Mouse (Mus musculus) heart, adult 2 months (tissue): ENCODE data around the gene Naglu. TPM values are rescaled to one million over a fixed set of nuclear protein-coding genes. Genes with fewer than 3 reads are reported as not detected.

Experiments used
- DNase-seq, 2 experiments: peaks; one replicate each; pipeline ENCODE4 v3.0.0; 2021
- H3K27ac ChIP-seq: fragments of 200-600 bp; 2 replicates; pipeline ENCODE4 v1.8.1; 2022
- H3K27me3 ChIP-seq: fragments of 200-500 bp; 2 replicates; pipeline ENCODE4 v1.6.1; 2012; ENCODE audit warnings: mild to moderate bottlenecking, low read length, inconsistent platforms, mixed read lengths; ENCODE audit not compliant: control insufficient read depth, insufficient read depth
- H3K36me3 ChIP-seq: fragments of 200-500 bp; 2 replicates; pipeline ENCODE4 v1.6.1; 2012; ENCODE audit warnings: low read length, inconsistent platforms; ENCODE audit not compliant: control insufficient read depth, insufficient read depth
- H3K4me1 ChIP-seq: fragments of 200-500 bp; 2 replicates; pipeline ENCODE4 v1.6.1; 2011; ENCODE audit warnings: low read length; ENCODE audit not compliant: control insufficient read depth, insufficient read depth
- H3K4me3 ChIP-seq: fragments of 200-600 bp; 2 replicates; pipeline ENCODE4 v1.8.1; 2022
- H3K79me2 ChIP-seq: fragments of 200-500 bp; replicated peaks from 2 replicates; pipeline ENCODE4 v1.6.1; 2012; ENCODE audit warnings: mild to moderate bottlenecking, inconsistent platforms, low read length, moderate library complexity, mixed read lengths; ENCODE audit not compliant: control insufficient read depth, insufficient read depth
- H3K9ac ChIP-seq: fragments of 200-500 bp; 2 replicates; pipeline ENCODE4 v1.6.1; 2012; ENCODE audit warnings: low read depth, mild to moderate bottlenecking, control low read depth, inconsistent platforms, low read length, mixed read lengths
- CTCF ChIP-seq: fragments of 200-600 bp; IDR thresholded peaks from 2 replicates; pipeline ENCODE4 v1.8.1; 2022; ENCODE audit warnings: antibody characterized with exemption, mild to moderate bottlenecking, moderate library complexity
- EP300 ChIP-seq: fragments of 200-500 bp; IDR thresholded peaks from 2 replicates; pipeline ENCODE4 v1.6.1; 2011; ENCODE audit warnings: low read depth, low read length, control low read depth; ENCODE audit not compliant: insufficient read depth
- POLR2A ChIP-seq: fragments of 200-500 bp; IDR thresholded peaks from 2 replicates; pipeline ENCODE4 v1.6.1; 2011; ENCODE audit warnings: mild to moderate bottlenecking, low read depth, low read length, control low read depth; ENCODE audit not compliant: insufficient read depth
- WGBS: fragments of 180-500 bp; shearing (Covaris S2); methylation state at CpG from one replicate; pipeline ENCODE4 v1.1.7; 2018; 5-methylcytosine and 5-hydroxymethylcytosine counted together
- intact Hi-C: fragments of 180-260 bp; cut with DNase I; formaldehyde crosslinking; loops from one replicate; pipeline ENCODE4 v1.15.1; 2025
- polyA plus RNA-seq: library from polyadenylated mRNA; depleted of rRNA; stranded (reverse); fragments of >200 nt; gene quantifications from 2 replicates; pipeline ENCODE4 v1.2.3, GENCODE M21; 2012
- total RNA-seq, 2 experiments: library from RNA; stranded (reverse); gene quantifications; 2 replicates each; pipeline ENCODE4 v1.2.3; 2021

Naglu gene
- total and polyA plus RNA-seq, 3 experiments, result 7.4 to 14.3 (median 8.3) TPM

GRCm38 (mm10) chr11:101112186-101112585 is 42.4 kb downstream of the Naglu start:
- peaks cover 12% of the 10 kb centered on the region for H3K36me3 ChIP-seq
- TF ChIP-seq CTCF (no peak), POLR2A (no peak), EP300 (no peak)
- H3K9ac ChIP-seq, result no peak overlapping the region
- no peak for DNase-seq
- peaks cover 11% of the 10 kb centered on the region for H3K79me2 ChIP-seq
- no peak overlapping the region for H3K27ac ChIP-seq
- H3K27me3 ChIP-seq, result no peaks in the 10 kb centered on the region
- H3K4me1 ChIP-seq, result peaks cover 3% of the 10 kb centered on the region
- intact Hi-C loops, result no loop called here
- 85% methylated on average over 3 of the region's 3 CpGs for WGBS
- H3K4me3 ChIP-seq, result no peak overlapping the region

- H3K4me1 ChIP-seq, result peaks cover 5% of the 10 kb centered on the region
- H3K79me2 ChIP-seq, result peaks cover 11% of the 10 kb centered on the region
- H3K36me3 ChIP-seq, result peaks cover 17% of the 10 kb centered on the region
- WGBS, result 59% methylated on average over 2 of the region's 2 CpGs
- DNase-seq, result no peak
- intact Hi-C loops, result no loop called here
- H3K4me3 ChIP-seq, result no peak overlapping the region
- H3K27ac ChIP-seq, result no peak overlapping the region; the same call in 1 of the 2 replicates
- no peaks in the 10 kb centered on the region for H3K27me3 ChIP-seq
- TF ChIP-seq EP300, result no peak
- no peak for TF ChIP-seq POLR2A
- no peak for TF ChIP-seq CTCF
- no peak overlapping the region for H3K9ac ChIP-seq
Measured at GRCm38 (mm10) chr11:101115564-101115963, 45.8 kb downstream of the Naglu start.

DNA sequence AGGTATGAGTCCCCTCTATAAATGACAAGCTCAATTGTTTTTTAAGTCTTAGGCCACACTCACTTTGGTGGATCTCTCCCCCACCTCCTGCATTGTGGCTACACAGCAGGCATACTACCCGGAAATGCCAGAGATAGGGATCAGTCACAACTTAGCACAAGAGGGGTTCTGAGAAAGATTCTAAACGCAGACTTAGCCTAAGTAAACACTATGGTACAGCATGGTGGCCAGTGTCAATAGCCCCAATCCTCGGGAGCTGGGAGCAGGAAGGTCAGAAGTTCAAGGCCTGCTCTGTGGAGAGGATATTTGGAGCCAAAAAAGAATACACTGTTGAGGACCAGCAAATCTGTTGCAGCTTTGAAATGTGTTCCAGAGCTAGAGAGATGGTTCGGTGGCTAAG is 48.3 kb downstream of the Naglu start:
- Histone ChIP-seq H3K79me2 (peaks cover 6% of the 10 kb centered on the region; the same call in 1 of the 2 replicates), H3K27ac (no peak overlapping the region; the same call in 1 of the 2 replicates), H3K9ac (0 out of 2 replicates have a peak overlapping the region, but pooled peaks have one; percentile 36), H3K27me3 (no peaks in the 10 kb centered on the region), H3K4me3 (peak overlapping the region; percentile 66; the same call in 1 of the 2 replicates), H3K4me1 (peaks cover 7% of the 10 kb centered on the region), H3K36me3 (peaks cover 17% of the 10 kb centered on the region)
- DNase-seq, result no peak
- intact Hi-C loops, result loop anchor here (2.0 kb wide), 2 partner anchors 31 to 57 kb away; partner anchors contain the start of genes Ccr10 and Mlx
- TF ChIP-seq POLR2A (no peak), EP300 (no peak), CTCF (no peak)
- 8% methylated on average over 4 of the region's 4 CpGs for WGBS

GRCm38 (mm10) chr11:101119131-101119760 is 49.4 kb downstream of the Naglu start:
- under 1% methylated on average over 38 of the region's 39 CpGs for WGBS
- intact Hi-C loops, result loop anchor here (2.0 kb wide), 2 partner anchors 32 to 56 kb away; partner anchors contain the start of genes Ccr10 and Mlx
- peaks cover 4% of the 10 kb centered on the region; the same call in 1 of the 2 replicates for H3K79me2 ChIP-seq
- H3K4me1 ChIP-seq, result peaks cover 7% of the 10 kb centered on the region
- H3K36me3 ChIP-seq, result peaks cover 15% of the 10 kb centered on the region
- TF ChIP-seq CTCF, result peak; percentile 51
- TF ChIP-seq EP300, result no peak
- H3K27me3 ChIP-seq, result no peaks in the 10 kb centered on the region
- H3K27ac ChIP-seq, result peak overlapping the region; percentile 98
- peak overlapping the region; percentile 91 for H3K9ac ChIP-seq
- DNase-seq, result no peak
- peak overlapping the region; percentile 66 for H3K4me3 ChIP-seq

DNA sequence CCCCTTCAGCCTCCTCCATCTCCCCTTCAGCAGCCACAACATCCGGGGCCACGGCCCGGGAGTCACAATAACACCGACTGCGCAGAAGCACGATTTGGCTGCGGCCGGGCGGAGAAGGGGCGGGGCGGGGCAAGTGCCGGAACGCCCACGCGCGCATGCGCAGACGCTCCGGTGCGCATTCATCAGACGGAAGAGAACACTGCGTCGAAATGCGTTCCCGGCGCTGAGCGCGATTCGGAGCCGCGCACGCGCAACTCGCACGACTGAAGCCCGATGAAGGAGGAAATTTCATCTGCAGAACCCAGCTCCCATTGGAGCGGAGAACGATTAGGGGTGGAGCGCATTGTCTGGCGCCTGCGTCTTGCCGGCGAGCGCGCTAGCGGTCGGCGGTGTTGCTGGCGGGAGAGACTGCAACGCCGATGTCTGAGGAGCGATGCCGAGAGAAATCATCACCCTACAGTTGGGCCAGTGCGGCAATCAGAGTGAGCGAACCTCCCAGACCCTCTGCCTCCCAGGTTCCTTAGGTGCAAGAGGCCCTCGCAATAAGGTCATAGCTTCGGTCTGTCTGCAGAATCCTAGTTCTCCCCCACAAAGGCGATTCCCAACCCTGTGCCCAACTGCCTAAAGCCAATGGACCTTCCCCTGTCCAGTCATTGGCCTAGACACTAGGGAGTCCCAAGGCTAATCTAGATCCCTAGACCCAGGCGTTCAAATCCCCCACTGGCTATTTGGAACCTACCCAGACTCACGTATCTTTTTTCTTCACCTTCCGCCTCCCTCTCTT is 50.1 kb downstream of the Naglu start, which contains the start of the genes Retreg3 and Tubg1:
Retreg3 (minus strand) TSS at position 133 of the 784 bp plus-strand sequence.
Tubg1 (plus strand) TSS at position 178 of the 784 bp plus-strand sequence.
- H3K27ac ChIP-seq, result peak within 1 kb of the TSS; percentile 98
- peak within 1 kb of the TSS; percentile 91 for H3K9ac ChIP-seq
- intact Hi-C loops, result loop anchor here (2.0 kb wide), 3 partner anchors 23 to 55 kb away; partner anchors contain the start of genes Ccr10 and Mlx
- H3K4me3 ChIP-seq, result peak within 1 kb of the TSS; percentile 72
- H3K36me3 ChIP-seq, result peaks cover 15% of the 10 kb centered on the region
- H3K4me1 ChIP-seq, result peaks cover 7% of the 10 kb centered on the region
- no peaks in the 10 kb centered on the region for H3K27me3 ChIP-seq
- DNase-seq, result peak; percentile 99
- WGBS, result under 1% methylated on average over 61 of the region's 61 CpGs
- 0 out of 2 replicates have a peak, but pooled peaks have one; percentile 0 for TF ChIP-seq CTCF
- no peak; the same call in 1 of the 2 replicates for TF ChIP-seq EP300
- TF ChIP-seq POLR2A, result peak; percentile 94
- H3K79me2 ChIP-seq, result peaks cover 4% of the 10 kb centered on the region; the same call in 1 of the 2 replicates
